Mouse (Mus musculus) layer of hippocampus, adult 8-10 months (tissue): ENCODE measurements around the gene Gm17660. TPM values are rescaled to one million over a fixed set of nuclear protein-coding genes. Genes with fewer than 3 reads are reported as not detected.
"Not testable (repeated sequence)": the region's sequence is repeated elsewhere in the genome, so short reads cannot be mapped to it uniquely, and the experiment has no call there.

Experiments
- DNase-seq, 2 experiments: peaks; one replicate each; pipeline ENCODE4 v3.0.0; 2022; ENCODE audit warnings: low spot score in 2 of 2
- microRNA-seq, 2 experiments: library from miRNA; unstranded; fragments of <30 nt; microRNA quantifications; one replicate each; pipeline ENCODE4 v1.2.0; 2022
- total RNA-seq, 4 experiments: library from RNA; stranded (reverse); gene quantifications; 2 replicates each; pipeline ENCODE4 v1.2.4; 2022

Gm17660 gene
- total RNA-seq, 4 experiments from 2014 or later = 0.80 TPM; not detected in 3

DNA sequence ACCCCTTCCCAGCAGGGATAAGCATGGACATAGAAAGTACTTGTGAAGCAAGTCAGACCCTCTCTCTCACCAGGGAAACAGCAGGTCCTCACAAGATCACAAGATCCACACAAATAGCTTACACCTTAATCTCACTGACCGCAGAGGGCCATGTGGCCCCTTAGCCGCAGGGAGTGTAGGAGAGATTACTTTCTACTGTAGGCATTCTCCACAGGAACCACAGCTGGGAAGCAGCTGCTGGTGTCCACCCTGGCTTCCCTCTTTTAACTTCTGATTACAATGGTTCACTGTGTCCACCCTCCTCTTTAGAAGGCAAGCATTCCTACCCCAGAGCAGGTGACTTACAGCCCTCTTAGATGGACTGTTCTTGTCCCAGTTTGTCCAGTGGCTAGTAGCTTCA is 33.7 kb downstream of the Gm17660 start:
- DNase-seq = no peak

DNA sequence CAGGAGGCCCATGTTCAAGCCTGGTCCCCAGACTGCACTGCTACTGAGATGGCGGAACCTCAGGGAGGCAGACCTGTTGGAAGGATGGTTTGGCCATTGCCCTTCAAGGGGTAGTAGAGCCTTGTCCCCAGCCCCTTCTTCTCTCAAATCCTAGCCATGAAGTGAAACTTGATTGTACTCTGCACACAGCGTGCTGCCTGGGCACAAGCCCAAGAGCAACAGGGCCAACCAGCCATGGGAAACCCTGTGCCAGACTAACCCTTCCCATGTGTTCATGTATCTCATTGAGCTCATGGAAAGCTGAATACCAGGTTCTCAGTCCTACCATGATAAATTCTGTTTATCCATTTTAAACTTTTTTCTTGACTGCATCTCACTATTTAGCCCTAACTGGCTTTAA is 34.5 kb downstream of the Gm17660 start:
- DNase-seq = no peak

DNA sequence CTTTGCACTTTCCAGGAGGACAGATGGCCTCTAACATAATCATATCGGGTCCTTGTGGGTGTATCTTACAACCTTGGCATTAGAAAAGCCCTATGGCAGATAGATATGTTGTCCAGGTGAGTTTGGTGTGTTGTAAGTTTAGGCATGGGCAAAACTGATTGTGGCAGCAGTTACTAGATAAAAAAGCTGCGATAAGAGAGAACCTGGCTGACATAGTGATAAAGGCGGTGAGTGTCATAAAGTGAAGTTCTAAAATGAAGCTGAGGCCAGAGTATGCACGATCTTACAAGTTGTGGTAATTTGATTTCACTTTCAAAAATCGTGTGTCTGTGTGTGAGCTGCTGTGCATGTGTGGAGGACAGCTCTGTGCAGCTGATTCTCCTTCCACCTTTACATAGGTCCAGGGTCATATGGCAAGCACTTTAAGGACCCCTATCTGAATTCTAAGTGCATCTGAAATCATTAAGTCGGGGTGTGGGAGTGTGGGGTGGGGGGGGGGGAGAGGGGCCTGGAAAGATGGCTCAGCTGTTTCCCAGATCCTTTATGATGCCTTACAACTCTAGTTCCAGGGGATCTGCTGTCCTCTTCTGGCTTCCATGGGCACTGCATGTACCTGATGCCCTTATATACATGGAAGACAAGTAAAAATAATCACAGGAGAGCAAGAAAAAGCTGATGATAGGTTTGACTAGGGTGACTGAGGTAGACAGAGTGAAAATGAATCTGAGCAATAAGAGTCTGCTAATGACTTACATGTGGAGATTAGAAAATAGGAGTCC is 38.1 kb downstream of the Gm17660 start:
- DNase-seq = peak in 1 of 2 experiments; percentile 50

DNA sequence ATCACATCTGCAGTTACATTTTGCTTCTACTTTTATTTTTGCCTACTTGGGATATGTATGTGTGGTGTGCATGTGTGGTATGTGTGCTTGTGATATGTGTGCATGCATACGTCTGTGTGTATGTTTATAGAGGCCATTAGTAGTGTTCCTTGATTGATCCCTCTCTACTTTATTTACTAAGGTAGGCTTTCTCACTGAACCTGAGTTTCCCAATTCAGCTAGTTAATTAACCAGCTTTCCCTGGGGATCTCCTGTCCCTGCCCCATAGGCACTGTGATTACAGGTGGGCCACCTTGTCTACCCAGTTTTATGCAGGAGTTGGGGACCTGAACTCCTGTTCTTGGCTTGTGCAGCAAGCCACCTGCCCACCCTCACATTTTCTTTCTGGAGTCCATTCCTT is 40.7 kb downstream of the Gm17660 start:
- DNase-seq = no peak

DNA sequence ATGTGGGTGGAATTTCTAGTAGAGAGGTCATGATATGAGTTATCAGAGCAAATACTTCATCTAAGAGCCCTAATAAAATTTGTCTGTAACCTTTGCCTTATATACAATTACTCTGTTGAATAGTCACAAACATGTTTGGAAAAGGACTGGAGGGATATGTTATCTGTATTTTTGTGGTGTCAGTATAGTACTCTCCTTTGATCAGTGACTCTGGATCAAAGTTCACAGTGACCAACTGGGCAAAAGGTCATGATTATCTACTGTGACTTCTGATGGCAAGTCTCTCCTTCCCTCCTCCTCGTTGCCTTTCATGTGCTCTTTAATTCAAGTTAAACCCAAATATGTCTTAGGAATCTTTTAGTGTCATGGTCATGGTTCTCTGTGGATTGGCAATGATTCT is 41.6 kb downstream of the Gm17660 start:
- DNase-seq = no peak

DNA sequence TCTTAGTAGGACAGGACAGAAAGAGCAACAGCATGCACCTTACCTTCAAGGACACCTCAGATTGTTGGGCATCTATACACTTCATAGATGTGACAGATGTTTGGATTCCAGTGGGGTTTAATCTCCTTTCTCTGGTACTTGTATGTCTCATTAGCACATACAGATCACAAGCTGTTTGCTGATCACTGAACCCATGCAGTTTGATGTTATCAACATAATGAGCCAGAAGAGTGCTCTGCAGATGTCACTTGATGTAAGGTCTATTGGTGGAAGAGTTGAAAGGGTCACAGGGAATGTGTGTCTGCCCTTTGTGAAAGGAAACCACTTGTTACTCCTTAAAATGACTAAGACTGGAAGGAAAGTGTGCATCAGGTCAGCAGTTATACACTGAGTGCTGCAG is 42.3 kb downstream of the Gm17660 start:
- DNase-seq = no peak

DNA sequence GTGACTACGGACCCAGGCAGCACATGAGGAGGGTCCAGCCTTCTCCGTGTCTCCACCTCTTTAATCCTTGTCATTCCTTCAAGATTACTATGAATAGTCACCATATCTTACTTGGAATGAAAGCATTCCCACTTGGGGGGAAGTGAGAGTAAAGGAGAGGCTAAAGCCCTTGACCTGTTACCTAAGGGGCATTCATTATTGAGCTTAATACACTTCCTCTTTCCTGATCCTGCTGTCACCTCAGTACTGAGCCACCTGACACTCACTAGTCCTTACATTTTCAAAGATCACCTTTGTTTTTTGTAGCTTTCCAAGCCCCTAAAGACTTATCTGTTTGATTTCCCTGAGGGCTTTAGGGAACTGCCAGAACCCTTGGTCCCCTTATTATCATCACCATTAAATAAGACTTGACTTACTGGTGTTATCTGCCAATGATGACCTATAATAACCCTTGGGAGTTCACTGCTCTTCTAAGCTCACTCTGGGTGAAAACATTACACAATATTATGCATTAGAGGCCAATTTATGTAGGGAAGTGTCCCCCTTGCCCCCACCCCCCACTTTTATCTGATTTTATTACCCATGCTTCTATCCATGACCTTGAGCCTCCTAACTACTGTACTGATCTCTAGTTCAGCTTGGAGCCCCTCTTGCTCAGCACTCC is 44.8 kb downstream of the Gm17660 start:
- no peak for DNase-seq

DNA sequence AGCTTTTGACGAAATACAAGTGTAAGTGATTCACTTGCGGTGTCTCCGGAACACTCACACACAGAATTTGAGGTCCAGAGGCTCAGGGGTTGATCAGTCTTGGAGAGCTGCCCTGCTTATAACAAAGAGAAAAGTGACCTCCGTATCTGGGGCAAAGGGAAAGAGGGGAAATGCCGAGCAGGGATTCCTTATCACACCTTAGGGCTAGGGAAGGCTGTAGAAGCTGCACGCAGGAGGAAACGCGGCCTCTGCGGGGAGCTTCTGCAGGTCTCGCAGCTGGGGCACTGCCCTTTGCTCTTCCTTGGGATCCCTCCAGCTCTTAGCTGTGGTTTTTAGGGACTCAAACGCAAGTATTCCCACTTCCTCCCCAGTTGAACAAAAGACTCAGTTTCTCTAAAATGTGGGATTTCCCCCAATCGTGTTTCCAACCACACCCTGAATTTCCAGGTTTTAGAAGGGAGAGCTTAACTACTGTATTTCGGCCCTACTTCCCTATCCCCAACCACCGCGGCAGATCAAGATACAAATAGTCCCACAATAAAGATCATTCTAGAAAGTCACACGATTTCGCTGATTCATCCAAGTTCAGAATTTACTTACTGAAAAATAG is 52.1 kb downstream of the Gm17660 start:
- DNase-seq = no peak

DNA sequence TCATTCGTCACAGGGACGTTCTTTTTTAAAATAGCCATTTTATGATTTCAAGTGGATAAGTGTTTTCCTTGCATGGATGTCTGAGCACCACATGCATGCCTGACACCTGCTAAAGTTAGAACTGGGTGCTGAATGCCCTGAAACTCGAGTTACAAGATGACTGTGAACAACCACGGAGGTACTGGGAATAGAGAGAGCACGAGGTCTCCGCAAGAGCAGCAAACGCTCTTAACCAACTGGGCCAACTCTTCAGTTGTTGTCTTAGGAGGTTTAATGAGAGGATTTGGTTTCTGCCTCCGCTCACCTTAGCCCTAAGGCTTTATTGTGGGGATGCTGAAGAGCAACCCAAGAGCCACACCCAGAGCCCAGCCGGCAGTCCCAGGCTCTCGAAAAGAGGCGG is 52.6 kb downstream of the Gm17660 start:
- no peak for DNase-seq

DNA sequence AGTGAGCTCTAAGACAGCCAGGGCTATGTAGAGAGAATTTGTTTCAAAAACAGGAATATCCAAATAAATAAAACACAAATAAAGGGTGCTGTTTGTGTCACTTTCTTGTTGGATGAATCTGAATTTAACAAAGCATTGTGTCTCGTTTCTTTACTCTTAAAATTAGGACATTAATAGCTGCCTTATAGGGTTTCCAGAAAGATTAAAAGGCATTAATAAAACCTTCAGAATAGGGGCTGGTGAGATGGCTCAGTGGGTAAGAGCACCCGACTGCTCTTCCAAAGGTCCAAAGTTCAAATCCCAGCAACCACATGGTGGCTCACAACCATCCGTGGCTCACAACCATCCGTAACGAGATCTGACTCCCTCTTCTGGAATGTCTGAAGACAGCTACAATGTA is 53.2 kb downstream of the Gm17660 start:
- not testable (repeated sequence) for DNase-seq

DNA sequence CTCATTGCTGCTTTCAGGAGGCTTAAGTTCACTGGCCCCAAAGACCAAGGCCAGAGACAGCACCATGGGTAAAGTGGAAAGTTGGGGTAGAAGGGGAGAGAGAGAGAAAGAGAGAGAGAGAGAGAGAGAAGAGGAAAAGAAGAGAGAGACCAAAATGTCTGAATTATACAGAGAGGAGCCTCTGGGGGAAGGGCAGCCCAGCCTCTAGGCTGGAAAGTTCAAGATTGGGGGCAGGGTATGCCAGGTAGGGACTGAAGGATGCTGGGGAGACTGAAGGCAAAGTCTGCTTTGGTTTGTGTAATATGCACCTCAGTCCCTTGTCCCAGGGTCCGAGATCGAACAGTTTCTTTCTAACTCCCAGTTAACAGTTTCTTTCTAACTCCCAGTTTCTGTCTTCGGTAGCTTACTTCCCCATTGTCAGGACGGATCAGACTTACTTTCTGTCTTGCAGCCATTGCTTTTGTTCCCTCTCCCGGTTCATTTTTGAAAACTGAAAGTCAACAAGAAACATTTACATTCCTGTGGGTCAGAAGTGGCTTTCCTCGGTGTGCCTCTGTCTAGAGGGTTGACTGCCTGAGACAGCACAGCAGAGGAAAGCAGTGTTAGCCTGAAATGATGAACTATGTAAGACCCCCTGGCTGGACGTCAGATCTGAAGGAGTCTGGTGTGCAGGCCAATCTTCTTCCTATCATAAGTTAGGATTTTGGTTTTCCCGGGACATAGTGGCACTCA is 54.0 kb downstream of the Gm17660 start:
- DNase-seq = no peak

DNA sequence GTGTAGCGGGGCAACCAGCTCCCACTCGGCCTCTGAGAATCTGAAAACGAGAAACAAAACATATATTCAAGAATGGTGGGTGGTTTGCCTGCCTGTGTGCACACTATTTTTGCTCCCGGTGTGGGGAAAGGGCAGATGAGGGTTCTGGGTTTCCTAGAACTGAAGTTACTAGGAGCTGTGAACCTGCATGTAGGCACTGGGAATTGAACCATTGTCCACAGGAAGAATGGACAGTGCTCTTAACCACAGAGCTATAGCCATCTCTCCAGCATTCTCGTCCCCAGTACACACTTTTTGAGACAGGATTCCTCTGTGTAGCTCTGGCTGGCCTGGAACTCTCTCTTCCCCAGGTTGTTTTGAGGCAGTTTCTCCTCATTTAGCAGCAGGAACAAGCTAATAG is 54.9 kb downstream of the Gm17660 start:
- DNase-seq = no peak

DNA sequence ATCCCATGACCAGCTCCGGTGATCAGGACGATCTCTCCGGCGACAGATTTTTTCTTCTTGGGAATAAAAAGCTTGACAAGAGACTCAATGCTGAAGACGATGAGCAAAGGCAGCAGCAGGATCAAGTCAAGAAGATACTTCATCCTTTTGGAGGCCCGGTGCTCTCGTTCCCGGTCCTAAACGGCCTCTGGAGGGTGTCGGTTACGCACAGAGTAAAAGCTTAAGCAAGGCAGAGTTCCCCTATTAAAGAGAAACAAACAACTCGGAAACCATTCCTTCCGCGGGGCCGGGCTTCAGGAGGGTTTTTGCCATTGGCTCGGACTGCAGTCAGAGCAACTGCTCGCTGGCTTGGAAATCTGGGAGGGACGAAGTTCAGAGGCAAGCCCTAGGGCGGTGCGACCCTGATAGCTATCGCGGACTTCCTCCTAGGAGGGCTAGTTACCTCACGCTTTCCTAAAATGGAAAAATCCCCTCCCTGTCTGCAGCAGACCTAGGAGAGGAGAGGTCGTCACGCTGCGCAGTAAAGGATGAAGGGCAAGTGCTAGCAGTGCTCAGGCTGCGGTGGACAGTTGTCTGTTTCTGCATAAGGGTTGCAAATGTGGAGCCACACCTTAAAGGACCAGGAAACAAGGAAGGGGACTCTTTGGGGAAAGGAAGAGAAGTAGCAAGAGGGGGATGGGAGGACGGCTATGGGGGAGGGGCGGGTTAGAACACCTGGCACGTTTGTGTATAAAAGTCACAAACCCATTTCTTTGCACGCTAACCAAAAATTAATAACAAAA is 55.6 kb downstream of the Gm17660 start, which contains the start of gene Hsd17b11:
Gene Hsd17b11 (minus strand): TSS at position 323 of the 782 bp plus-strand sequence.
- DNase-seq = peak; percentile 61 to 62

Small RNA genes within 50 kb of the gene (microRNA-seq; reads per million reads assigned to microRNA genes)
- gene Mir5619 = 0.32 to 0.51 reads per million in 2 experiments

Other genes with a start within 250 kb of the Gm17660 start
- 10 to 100 TPM; 28.9 to 33.5 (median 30.9) TPM for gene Klhl8, start 166.3 kb downstream of the Gm17660 start, total RNA-seq
- not detected for gene Hsd17b13, start 100.2 kb downstream of the Gm17660 start, total RNA-seq
- 10 to 100 TPM; 51.2 to 60.3 (median 54.6) TPM for gene Hsd17b11, start 55.7 kb downstream of the Gm17660 start, total RNA-seq
- gene Nudt9, start 31.3 kb downstream of the Gm17660 start, total RNA-seq = 10 to 100 TPM; 64.8 to 79.1 (median 69.7) TPM
- gene Sparcl1, start 36.1 kb upstream of the Gm17660 start, total RNA-seq = 1,000 to 10,000 TPM; 1,478 to 1,666 (median 1,550) TPM
- gene Dspp, start 93.1 kb upstream of the Gm17660 start, total RNA-seq = under 1 TPM in 1 of 4 experiments, not detected in 3; 0.14 TPM
- 1 to 10 TPM; 5.1 to 6.0 (median 5.2) TPM for gene Dmp1, start 125.0 kb upstream of the Gm17660 start, total RNA-seq
- under 1 TPM in 2 of 4 experiments, not detected in 2; 0.14 to 0.25 TPM for gene Ibsp, start 221.6 kb upstream of the Gm17660 start, total RNA-seq
- not detected for gene Mepe, start 247.7 kb upstream of the Gm17660 start, total RNA-seq